Mouse (Mus musculus): ENCODE results near the gene Chek2.

Chek2 gene

GRCm38 (mm10) chr5:110906708-110907107 is 66.9 kb downstream of the Chek2 start:
- no peak for DNase-seq

- DNase-seq: no peak
These were observed 69.1 kb downstream of the Chek2 start for GRCm38 (mm10) chr5:110908879-110909278.

- no peak for DNase-seq
These were observed 70.3 kb downstream of the Chek2 start for GRCm38 (mm10) chr5:110909955-110910589.

- no peak for DNase-seq
These were observed 75.1 kb downstream of the Chek2 start for GRCm38 (mm10) chr5:110914859-110915258.

GRCm38 (mm10) chr5:110916241-110916640 is 76.5 kb downstream of the Chek2 start:
- no peak for DNase-seq

GRCm38 (mm10) chr5:110919541-110919940 is 79.8 kb downstream of the Chek2 start:
- no peak for DNase-seq

- DNase-seq: peak; percentile 12
These were observed 83.6 kb downstream of the Chek2 start for GRCm38 (mm10) chr5:110923336-110923735.

Measured in kidney, adult 18-20 months (tissue).